In the genomic region with DNA sequence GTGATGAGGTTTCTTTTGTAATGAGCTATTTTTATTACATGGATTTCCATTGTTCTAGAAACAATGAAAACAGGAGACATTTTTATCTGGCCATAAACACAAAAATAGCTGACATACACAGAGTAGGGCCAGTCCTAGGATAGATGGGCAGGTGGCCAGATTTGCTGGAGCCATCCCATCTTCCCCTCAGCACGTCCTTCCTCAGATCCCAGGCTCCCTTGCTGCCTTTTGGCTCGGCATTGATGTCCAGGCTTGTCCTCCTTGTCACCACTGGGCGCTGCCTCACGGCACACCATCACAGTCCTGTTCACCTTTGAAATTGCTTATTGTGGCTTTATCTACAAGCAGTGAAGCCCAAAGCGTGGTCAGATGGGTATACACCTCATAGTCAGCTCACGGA, we compare ENCODE assay signal across 13 mouse cellular contexts. TPM values are rescaled to one million over a fixed set of nuclear protein-coding genes. Genes with fewer than 3 reads are reported as not detected.
A peak's percentile ranks its signal among the peaks of the same experiment; 100 is the strongest.
DNase-seq lines count a peak whose midpoint lies in the region; ATAC-seq and TF ChIP-seq lines count a peak whose summit lies in the region.
"Had no signal": no experiment of that assay in that cellular context is flagged by ENCODE, and none has a peak within 500 bp of the region (broad histone marks: within the 10 kb centered on the region; RNA-seq: fewer than 3 reads in every experiment).

No protein-coding gene starts in this region.

- 0 out of 2 replicates have a peak, but pooled peaks cover 2% of the 10 kb centered on the region for H3K4me1 ChIP-seq in megakaryocyte, embryonic 14.5 days
- H3K4me1 ChIP-seq in kidney, embryonic 15.5 days, result no peaks in the 10 kb centered on the region
- H3K4me1 ChIP-seq: embryonic facial prominence, embryonic 15.5 days had no signal

- WGBS in kidney, embryonic 15.5 days, result 84% methylated on average over 6 of the region's 6 CpGs

- H3K4me3 ChIP-seq in gastrocnemius, adult 2 months, result no peak overlapping the region
- H3K4me3 ChIP-seq in megakaryocyte, embryonic 14.5 days (replicated peaks), result peak overlapping the region; percentile 53
- no peak overlapping the region for H3K4me3 ChIP-seq in kidney, embryonic 15.5 days (replicated peaks)
- H3K4me3 ChIP-seq: embryonic facial prominence, embryonic 15.5 days had no signal

- TF ChIP-seq CTCF in gastrocnemius, adult 2 months (IDR thresholded peaks at IDR 0.05), result no peak

- peak; percentile 8 for DNase-seq in gastrocnemius, postnatal 10 days
- DNase-seq in gastrocnemius, adult 2 months, result no peak
- DNase-seq in heart, postnatal 10 days, result peak; percentile 30
- peak; percentile 39 to 66 for DNase-seq in lung, postnatal 4 days
- no peak for DNase-seq in left cerebral cortex, adult 9 months (ENCODE audit: low spot score in 2 of 2)
- DNase-seq: adrenal gland, postnatal 36 days; right cerebral cortex, postnatal 25 days had no signal

- ATAC-seq in megakaryocyte, adult 5-6 weeks (ENCODE audit: poor library complexity, severe bottlenecking), result no peak
- ATAC-seq in kidney, embryonic 15.5 days (replicated peaks; ENCODE audit: low FRiP score), result no peak
- ATAC-seq: forebrain, embryonic 14.5 days had no signal

- H3K27ac ChIP-seq in gastrocnemius, adult 2 months, result no peak overlapping the region
- no peak overlapping the region for H3K27ac ChIP-seq in kidney, embryonic 15.5 days
- H3K27ac ChIP-seq: embryonic facial prominence, embryonic 15.5 days had no signal

- no peaks in the 10 kb centered on the region for H3K36me3 ChIP-seq in megakaryocyte, embryonic 14.5 days (replicated peaks; ENCODE audit: low read length)
- H3K36me3 ChIP-seq in kidney, embryonic 15.5 days, result no peaks in the 10 kb centered on the region
- H3K36me3 ChIP-seq: embryonic facial prominence, embryonic 15.5 days had no signal

- no peak overlapping the region for H3K9ac ChIP-seq in kidney, embryonic 15.5 days
- H3K9ac ChIP-seq: embryonic facial prominence, embryonic 15.5 days had no signal

- no peak overlapping the region for H3K4me2 ChIP-seq in kidney, embryonic 15.5 days
- H3K4me2 ChIP-seq: embryonic facial prominence, embryonic 15.5 days had no signal

- H3K27me3 ChIP-seq in megakaryocyte, embryonic 14.5 days (replicated peaks), result no peaks in the 10 kb centered on the region
- H3K27me3 ChIP-seq in kidney, embryonic 15.5 days, result no peaks in the 10 kb centered on the region
- H3K27me3 ChIP-seq: embryonic facial prominence, embryonic 15.5 days had no signal

- intact Hi-C loops in gastrocnemius, adult 2 months (cut with DNase I), result no loop called here
- intact Hi-C loops in heart, postnatal 10 days (cut with DNase I), result no loop called here

- H3K9me3 ChIP-seq in megakaryocyte, embryonic 14.5 days, result no peaks in the 10 kb centered on the region
- no peaks in the 10 kb centered on the region for H3K9me3 ChIP-seq in kidney, embryonic 15.5 days (replicated peaks)
- H3K9me3 ChIP-seq: embryonic facial prominence, embryonic 15.5 days had no signal

RNA-seq across cellular contexts. Expression of a gene that starts 15.0 kb away (rescaled TPM):
- 10 to 100 TPM in 1 of 2 experiments, 1 to 10 TPM in 1; 9.7 to 11.8 TPM for total RNA-seq in gastrocnemius, postnatal 10 days (2021)
- total RNA-seq in gastrocnemius, adult 2 months (2021), result 1 to 10 TPM in 1 of 2 experiments, under 1 TPM in 1; 0.59 to 1.6 TPM
- polyA plus RNA-seq in megakaryocyte, embryonic 14.5 days (2012; ENCODE audit: insufficient read depth, low replicate concordance), result 0.09 TPM in 1 of 2 replicates, not detected in the other
- not detected in 2 replicates for total RNA-seq in megakaryocyte, adult 5-6 weeks (2015)
- not detected in 2 replicates for total RNA-seq in megakaryocyte, adult 5-6 weeks (2017)
- 1 to 10 TPM; 2.2 to 4.2 TPM for total RNA-seq in heart, postnatal 10 days (2021)
- 1.2 and 2.1 TPM in 2 replicates for polyA plus RNA-seq in kidney, embryonic 15.5 days (2015; fragmentation: Nextera tagmentation; extraction: Ambion mirVana)
- total RNA-seq: common myeloid progenitor, adult 5-6 weeks had no signal

Comparison
In these comparisons a context has a peak if more than half of its experiments do, and no peak if none do; other contexts are left out.
1. DNase-seq: peak in gastrocnemius, postnatal 10 days (single experiment), heart, postnatal 10 days (2 of 2) and lung, postnatal 4 days (2 of 2); none in gastrocnemius, adult 2 months (single experiment) and left cerebral cortex, adult 9 months (0 of 2).